Mouse (Mus musculus): ENCODE data around the gene Kcnrg. TPM values are rescaled to one million over a fixed set of nuclear protein-coding genes. Genes with fewer than 3 reads are reported as not detected.
"Not testable (repeated sequence)": the region's sequence is repeated elsewhere in the genome, so short reads cannot be mapped to it uniquely, and the experiment has no call there.

The Kcnrg gene
- polyA plus RNA-seq, 1 experiment: 0.51 TPM

- TF ChIP-seq POLR2A (IDR thresholded peaks at IDR 0.05; ENCODE audit: borderline replicate concordance, insufficient read depth, low read length) (no peak), CTCF (IDR thresholded peaks at IDR 0.05; ENCODE audit: borderline replicate concordance, insufficient read depth, low read depth, low read length) (no peak)
- Histone ChIP-seq H3K27ac (ENCODE audit: insufficient read depth, low read length) (no peak overlapping the region), H3K4me1 (ENCODE audit: control insufficient read depth, insufficient read depth, low read length) (peaks cover 3% of the 10 kb centered on the region), H3K4me3 (replicated peaks; ENCODE audit: insufficient read depth, low read depth, low read length) (no peak overlapping the region), H3K27me3 (ENCODE audit: control insufficient read depth, insufficient read depth, low read length) (no peaks in the 10 kb centered on the region)
- 92% methylated on average over 3 of the region's 3 CpGs for WGBS
- DNase-seq: no peak
Observed at GRCm38 (mm10) chr14:61604081-61604480, 3.2 kb upstream of the Kcnrg start.

GRCm38 (mm10) chr14:61606088-61606487 lies 1.2 kb upstream of the Kcnrg start:
- not testable (repeated sequence) for H3K4me3 ChIP-seq (replicated peaks; ENCODE audit: insufficient read depth, low read depth, low read length); H3K27ac ChIP-seq (ENCODE audit: insufficient read depth, low read length); DNase-seq; H3K4me1 ChIP-seq (ENCODE audit: control insufficient read depth, insufficient read depth, low read length); H3K27me3 ChIP-seq (ENCODE audit: control insufficient read depth, insufficient read depth, low read length)
- 84% methylated on average over 2 of the region's 2 CpGs for WGBS

- no peak for DNase-seq
- no peaks in the 10 kb centered on the region for H3K27me3 ChIP-seq (ENCODE audit: control insufficient read depth, insufficient read depth, low read length)
- WGBS: 94% methylated on average over 5 of the region's 5 CpGs
- no peak overlapping the region for H3K27ac ChIP-seq (ENCODE audit: insufficient read depth, low read length)
- TF ChIP-seq POLR2A (IDR thresholded peaks at IDR 0.05; ENCODE audit: borderline replicate concordance, insufficient read depth, low read length) (no peak), CTCF (IDR thresholded peaks at IDR 0.05; ENCODE audit: borderline replicate concordance, insufficient read depth, low read depth, low read length) (no peak)
- H3K4me3 ChIP-seq (replicated peaks; ENCODE audit: insufficient read depth, low read depth, low read length): no peak overlapping the region
- no peaks in the 10 kb centered on the region for H3K4me1 ChIP-seq (ENCODE audit: control insufficient read depth, insufficient read depth, low read length)
Observed at GRCm38 (mm10) chr14:61611766-61612165, 4.5 kb downstream of the Kcnrg start.

GRCm38 (mm10) chr14:61613319-61613718 lies 6.1 kb downstream of the Kcnrg start:
- H3K27ac ChIP-seq (ENCODE audit: insufficient read depth, low read length): no peak overlapping the region
- TF ChIP-seq POLR2A (IDR thresholded peaks at IDR 0.05; ENCODE audit: borderline replicate concordance, insufficient read depth, low read length): no peak
- no peak for TF ChIP-seq CTCF (IDR thresholded peaks at IDR 0.05; ENCODE audit: borderline replicate concordance, insufficient read depth, low read depth, low read length)
- 95% methylated on average over 2 of the region's 2 CpGs for WGBS
- H3K27me3 ChIP-seq (ENCODE audit: control insufficient read depth, insufficient read depth, low read length): no peaks in the 10 kb centered on the region
- H3K4me1 ChIP-seq (ENCODE audit: control insufficient read depth, insufficient read depth, low read length): no peaks in the 10 kb centered on the region
- no peak overlapping the region for H3K4me3 ChIP-seq (replicated peaks; ENCODE audit: insufficient read depth, low read depth, low read length)
- no peak for DNase-seq

- Histone ChIP-seq H3K4me1 (ENCODE audit: control insufficient read depth, insufficient read depth, low read length) (no peaks in the 10 kb centered on the region), H3K4me3 (replicated peaks; ENCODE audit: insufficient read depth, low read depth, low read length) (no peak overlapping the region), H3K27ac (ENCODE audit: insufficient read depth, low read length) (no peak overlapping the region), H3K27me3 (ENCODE audit: control insufficient read depth, insufficient read depth, low read length) (no peaks in the 10 kb centered on the region)
- no peak for DNase-seq
- 88% methylated on average over 2 of the region's 2 CpGs for WGBS
- TF ChIP-seq POLR2A (IDR thresholded peaks at IDR 0.05; ENCODE audit: borderline replicate concordance, insufficient read depth, low read length) (no peak), CTCF (IDR thresholded peaks at IDR 0.05; ENCODE audit: borderline replicate concordance, insufficient read depth, low read depth, low read length) (no peak)
Observed at GRCm38 (mm10) chr14:61620371-61620770, 13.1 kb downstream of the Kcnrg start.

GRCm38 (mm10) chr14:61635969-61636368 lies 28.7 kb downstream of the Kcnrg start:
- Histone ChIP-seq H3K27me3 (ENCODE audit: control insufficient read depth, insufficient read depth, low read length) (no peaks in the 10 kb centered on the region), H3K27ac (ENCODE audit: insufficient read depth, low read length) (no peak overlapping the region), H3K4me3 (replicated peaks; ENCODE audit: insufficient read depth, low read depth, low read length) (no peak overlapping the region), H3K4me1 (ENCODE audit: control insufficient read depth, insufficient read depth, low read length) (no peaks in the 10 kb centered on the region)
- TF ChIP-seq POLR2A (IDR thresholded peaks at IDR 0.05; ENCODE audit: borderline replicate concordance, insufficient read depth, low read length): no peak
- TF ChIP-seq CTCF (IDR thresholded peaks at IDR 0.05; ENCODE audit: borderline replicate concordance, insufficient read depth, low read depth, low read length): no peak
- no peak for DNase-seq

- 80% methylated on average over 1 of the region's 1 CpGs for WGBS
- H3K27me3 ChIP-seq (ENCODE audit: control insufficient read depth, insufficient read depth, low read length): no peaks in the 10 kb centered on the region
- no peak for DNase-seq
- no peak overlapping the region for H3K27ac ChIP-seq (ENCODE audit: insufficient read depth, low read length)
- no peak overlapping the region for H3K4me3 ChIP-seq (replicated peaks; ENCODE audit: insufficient read depth, low read depth, low read length)
- no peak for TF ChIP-seq POLR2A (IDR thresholded peaks at IDR 0.05; ENCODE audit: borderline replicate concordance, insufficient read depth, low read length)
- no peak for TF ChIP-seq CTCF (IDR thresholded peaks at IDR 0.05; ENCODE audit: borderline replicate concordance, insufficient read depth, low read depth, low read length)
- H3K4me1 ChIP-seq (ENCODE audit: control insufficient read depth, insufficient read depth, low read length): no peaks in the 10 kb centered on the region
Observed at GRCm38 (mm10) chr14:61642668-61643067, 35.4 kb downstream of the Kcnrg start.

GRCm38 (mm10) chr14:61645547-61645946 lies 38.3 kb downstream of the Kcnrg start:
- Histone ChIP-seq H3K27me3 (ENCODE audit: control insufficient read depth, insufficient read depth, low read length) (no peaks in the 10 kb centered on the region), H3K4me3 (replicated peaks; ENCODE audit: insufficient read depth, low read depth, low read length) (no peak overlapping the region), H3K4me1 (ENCODE audit: control insufficient read depth, insufficient read depth, low read length) (no peaks in the 10 kb centered on the region; the same call in 1 of the 2 replicates), H3K27ac (ENCODE audit: insufficient read depth, low read length) (no peak overlapping the region)
- TF ChIP-seq POLR2A (IDR thresholded peaks at IDR 0.05; ENCODE audit: borderline replicate concordance, insufficient read depth, low read length) (no peak), CTCF (IDR thresholded peaks at IDR 0.05; ENCODE audit: borderline replicate concordance, insufficient read depth, low read depth, low read length) (no peak)
- no peak for DNase-seq
- 83% methylated on average over 1 of the region's 1 CpGs for WGBS

Measured in cerebellum, adult 2 months (tissue).